In genomic region chr6:65611834-65612233, GRCm38 (mm10) we compare ENCODE assay signal across 16 mouse cellular contexts. TPM values are rescaled to one million over a fixed set of nuclear protein-coding genes. Genes with fewer than 3 reads are reported as not detected.
DNase-seq lines count a peak whose midpoint lies in the region; ATAC-seq and TF ChIP-seq lines count a peak whose summit lies in the region.
"Had no signal": no experiment of that assay in that cellular context is flagged by ENCODE, and none has a peak within 500 bp of the region (broad histone marks: within the 10 kb centered on the region; RNA-seq: fewer than 3 reads in every experiment).

No protein-coding gene starts in this region.

- TF ChIP-seq EP300 in liver, postnatal 0 days (IDR thresholded peaks at IDR 0.05; ENCODE audit: low read depth) = no peak

- peak overlapping the region; percentile 56; the same call in 1 of the 2 replicates for H3K27ac ChIP-seq in heart, embryonic 10.5 days
- H3K27ac ChIP-seq in liver, postnatal 0 days (ENCODE audit: low read depth) = no peak overlapping the region
- H3K27ac ChIP-seq: limb, embryonic 15.5 days; midbrain, embryonic 15.5 days; neural tube, embryonic 13.5 days had no signal

- no peaks in the 10 kb centered on the region for H3K27me3 ChIP-seq in heart, embryonic 10.5 days (ENCODE audit: insufficient read depth, poor library complexity, severe bottlenecking)
- no peaks in the 10 kb centered on the region for H3K27me3 ChIP-seq in liver, postnatal 0 days (ENCODE audit: insufficient read depth, low read length)
- H3K27me3 ChIP-seq: limb, embryonic 15.5 days; midbrain, embryonic 15.5 days; neural tube, embryonic 13.5 days had no signal

- H3K9me3 ChIP-seq in heart, embryonic 10.5 days = no peaks in the 10 kb centered on the region
- H3K9me3 ChIP-seq in liver, postnatal 0 days (ENCODE audit: low read length) = no peaks in the 10 kb centered on the region
- H3K9me3 ChIP-seq: limb, embryonic 15.5 days; midbrain, embryonic 15.5 days; neural tube, embryonic 13.5 days had no signal

- no peak overlapping the region for H3K9ac ChIP-seq in liver, postnatal 0 days (replicated peaks)
- H3K9ac ChIP-seq: limb, embryonic 15.5 days; lung, embryonic 14.5 days; midbrain, embryonic 15.5 days; neural tube, embryonic 13.5 days had no signal

- H3K4me1 ChIP-seq in heart, embryonic 10.5 days = peaks cover 7% of the 10 kb centered on the region; the same call in 1 of the 2 replicates
- no peaks in the 10 kb centered on the region for H3K4me1 ChIP-seq in liver, postnatal 0 days (ENCODE audit: insufficient read depth)
- H3K4me1 ChIP-seq: limb, embryonic 15.5 days; midbrain, embryonic 15.5 days; neural tube, embryonic 13.5 days had no signal

- DNase-seq in lung, postnatal 36 days = peak; percentile 40
- DNase-seq in lung, postnatal 10 days = no peak
- no peak for DNase-seq in heart, embryonic 10.5 days (ENCODE audit: low spot score)
- peak; percentile 29 for DNase-seq in induced T-regulatory cell, adult 2 months (ENCODE audit: low read depth)
- DNase-seq in kidney, postnatal 25 days = no peak
- DNase-seq in spleen, postnatal 14 days (ENCODE audit: low spot score in 2 of 2) = no peak
- DNase-seq in liver, postnatal 0 days = no peak
- DNase-seq in embryo, embryonic 10.5 days (ENCODE audit: low spot score) = no peak
- DNase-seq: cerebellum, adult 2 months; gastrocnemius, postnatal 36 days; lung, embryonic 14.5 days; retina, postnatal 1 day; spleen, adult 18-20 months had no signal

- no peak overlapping the region for H3K4me3 ChIP-seq in heart, embryonic 10.5 days
- no peak overlapping the region for H3K4me3 ChIP-seq in liver, postnatal 0 days (ENCODE audit: low read depth, low read length)
- H3K4me3 ChIP-seq: limb, embryonic 15.5 days; midbrain, embryonic 15.5 days; neural tube, embryonic 13.5 days had no signal

- no peak for ATAC-seq in liver, postnatal 0 days
- ATAC-seq: midbrain, embryonic 15.5 days had no signal

- H3K36me3 ChIP-seq in heart, embryonic 10.5 days = no peaks in the 10 kb centered on the region
- no peaks in the 10 kb centered on the region for H3K36me3 ChIP-seq in liver, postnatal 0 days (replicated peaks; ENCODE audit: insufficient read depth, low read length)
- H3K36me3 ChIP-seq: limb, embryonic 15.5 days; midbrain, embryonic 15.5 days; neural tube, embryonic 13.5 days had no signal

- no peak for TF ChIP-seq CTCF in liver, postnatal 0 days (IDR thresholded peaks at IDR 0.05; ENCODE audit: low read depth)

- no peak overlapping the region for H3K4me2 ChIP-seq in liver, postnatal 0 days (ENCODE audit: low read depth, low read length)
- H3K4me2 ChIP-seq: limb, embryonic 15.5 days; lung, embryonic 14.5 days; midbrain, embryonic 15.5 days; neural tube, embryonic 13.5 days had no signal

RNA-seq across cellular contexts. Expression of gene Ndnf, which starts 59.6 kb away (rescaled TPM):
- 4.1 and 8.9 TPM in 2 replicates for polyA plus RNA-seq in heart, embryonic 10.5 days (2016; fragmentation: Nextera tagmentation; extraction: Ambion mirVana)
- 0.01 and 0.08 TPM in 2 replicates for polyA plus RNA-seq in liver, postnatal 0 days (2015; fragmentation: Nextera tagmentation; extraction: Ambion mirVana)

Comparison
In these comparisons a context has a peak if more than half of its experiments do, and no peak if none do; other contexts are left out.
1. DNase-seq: peak in lung, postnatal 36 days (single experiment) and induced T-regulatory cell, adult 2 months (single experiment); none in lung, postnatal 10 days (single experiment), heart, embryonic 10.5 days (single experiment), kidney, postnatal 25 days (0 of 2), spleen, postnatal 14 days (0 of 2), liver, postnatal 0 days (single experiment) and embryo, embryonic 10.5 days (single experiment).